Mouse (Mus musculus) spleen, adult 2 months (tissue): ENCODE results near the gene Gzmn.

Source experiments
- CTCF ChIP-seq: fragments of 200-500 bp; IDR thresholded peaks from 2 replicates; pipeline ENCODE4 v1.5.1; 2011; ENCODE audit warnings: mild to moderate bottlenecking, inconsistent platforms; ENCODE audit not compliant: insufficient read depth, insufficient read length, insufficient replicate concordance; ENCODE audit errors: extremely low read depth
- POLR2A ChIP-seq: fragments of 200-500 bp; IDR thresholded peaks from 2 replicates; pipeline ENCODE4 v1.6.1; 2011; ENCODE audit warnings: low read depth, low read length, inconsistent platforms

- TF ChIP-seq CTCF (no peak), POLR2A (no peak)
These were observed 1.0 kb downstream of the Gzmn start for GRCm38 (mm10) chr14:56173396-56173795.
